Mouse (Mus musculus) lung, embryonic 15.5 days (tissue): ENCODE measurements around the gene Mtmr1. TPM values are rescaled to one million over a fixed set of nuclear protein-coding genes. Genes with fewer than 3 reads are reported as not detected.

Experiments used
- ATAC-seq: fragments of 200-750 bp; cut with Nextera tagmentation; 2 replicates; pipeline ENCODE4 v1.8.0; 2017; ENCODE audit warnings: moderate number of reproducible peaks, borderline replicate concordance; ENCODE audit not compliant: low FRiP score, low TSS enrichment; ENCODE audit errors: extremely low read depth
- H3K27ac ChIP-seq: fragments of 300-500 bp; sonication (generic); 2 replicates; pipeline ENCODE4 v1.5.1; 2015; ENCODE audit warnings: moderate library complexity, mild to moderate bottlenecking, inconsistent platforms
- H3K27me3 ChIP-seq: fragments of 300-500 bp; sonication (generic); 2 replicates; pipeline ENCODE4 v1.6.1; 2015; ENCODE audit warnings: inconsistent platforms
- H3K36me3 ChIP-seq: fragments of 300-500 bp; sonication (generic); 2 replicates; pipeline ENCODE4 v1.6.1; 2015; ENCODE audit warnings: inconsistent platforms
- H3K4me1 ChIP-seq: fragments of 300-500 bp; sonication (generic); 2 replicates; pipeline ENCODE4 v1.6.1; 2015; ENCODE audit warnings: inconsistent platforms
- H3K4me2 ChIP-seq: fragments of 300-500 bp; sonication (generic); 2 replicates; pipeline ENCODE4 v1.6.1; 2015; ENCODE audit warnings: inconsistent platforms, mild to moderate bottlenecking, moderate library complexity
- H3K4me3 ChIP-seq: fragments of 300-500 bp; sonication (generic); 2 replicates; pipeline ENCODE4 v1.5.1; 2015; ENCODE audit warnings: mild to moderate bottlenecking, inconsistent platforms
- H3K9ac ChIP-seq: fragments of 300-500 bp; sonication (generic); 2 replicates; pipeline ENCODE4 v1.6.1; 2015; ENCODE audit warnings: inconsistent platforms
- H3K9me3 ChIP-seq: fragments of 300-500 bp; sonication (generic); 2 replicates; pipeline ENCODE4 v1.6.1; 2016; ENCODE audit warnings: inconsistent platforms
- WGBS: fragments of 180-500 bp; shearing (Covaris S2); methylation state at CpG from one replicate; pipeline ENCODE4 v1.1.7; 2015; 5-methylcytosine and 5-hydroxymethylcytosine counted together
- polyA plus RNA-seq: library from polyadenylated mRNA; unstranded; fragments of >200 nt; fragmentation: Nextera tagmentation; extraction: Ambion mirVana; gene quantifications from 2 replicates; pipeline ENCODE4 v1.2.1, GENCODE M21; 2015

Mtmr1 gene
- polyA plus RNA-seq, 1 experiment from 2014 or later, result 8.4 TPM

GRCm38 (mm10) chrX:71456078-71456737, 91.6 kb downstream of the Mtmr1 start:
- Histone ChIP-seq H3K27me3 (no peaks in the 10 kb centered on the region), H3K4me3 (no peak overlapping the region), H3K4me1 (no peaks in the 10 kb centered on the region), H3K27ac (no peak overlapping the region), H3K36me3 (no peaks in the 10 kb centered on the region), H3K9me3 (no peaks in the 10 kb centered on the region), H3K4me2 (no peak overlapping the region), H3K9ac (no peak overlapping the region)
- no peak for ATAC-seq
- 85% methylated on average over 6 of the region's 6 CpGs for WGBS

DNA sequence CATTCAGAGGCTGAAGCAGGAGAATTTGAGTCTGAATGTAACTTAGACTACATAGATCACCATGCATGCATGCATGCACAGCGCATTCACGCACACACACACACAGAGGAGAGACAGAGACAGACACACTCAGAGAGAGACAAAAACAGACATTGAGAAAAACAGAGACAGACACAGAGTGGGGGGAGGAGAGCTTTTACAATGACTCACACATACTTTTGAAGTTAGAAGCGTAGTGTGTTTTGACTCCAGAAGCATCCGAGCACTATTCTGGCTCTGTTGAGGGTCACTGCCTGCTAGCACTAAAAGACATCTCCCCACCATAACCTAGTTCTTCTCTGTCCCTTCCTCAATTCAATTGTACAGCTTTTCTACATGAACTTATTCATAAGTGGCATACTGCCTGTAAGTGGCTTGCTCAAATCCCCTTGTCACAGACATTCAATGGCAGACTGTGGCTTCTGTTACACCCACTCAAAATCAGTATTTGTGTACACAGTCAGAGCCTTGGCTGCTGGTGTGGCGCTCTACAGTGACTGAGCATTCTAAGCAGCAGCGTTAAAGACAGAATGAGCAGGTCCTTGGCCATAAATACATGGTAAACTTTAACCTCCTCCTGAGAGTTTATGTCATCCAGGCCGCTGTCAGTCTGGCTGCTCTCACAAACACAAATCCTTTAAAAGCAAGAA, 99.7 kb downstream of the Mtmr1 start:
- H3K4me1 ChIP-seq, result no peaks in the 10 kb centered on the region
- H3K27ac ChIP-seq, result no peak overlapping the region
- no peaks in the 10 kb centered on the region for H3K9me3 ChIP-seq
- H3K9ac ChIP-seq, result no peak overlapping the region
- no peak overlapping the region for H3K4me3 ChIP-seq
- no peak for ATAC-seq
- WGBS, result 63% methylated on average over 7 of the region's 7 CpGs
- H3K27me3 ChIP-seq, result no peaks in the 10 kb centered on the region
- no peak overlapping the region for H3K4me2 ChIP-seq
- no peaks in the 10 kb centered on the region for H3K36me3 ChIP-seq

- no peaks in the 10 kb centered on the region for H3K4me1 ChIP-seq
- ATAC-seq, result no peak
- H3K9me3 ChIP-seq, result no peaks in the 10 kb centered on the region
- H3K9ac ChIP-seq, result no peak overlapping the region
- no peaks in the 10 kb centered on the region for H3K27me3 ChIP-seq
- H3K4me3 ChIP-seq, result no peak overlapping the region
- 64% methylated on average over 1 of the region's 1 CpGs for WGBS
- H3K4me2 ChIP-seq, result no peak overlapping the region
- no peaks in the 10 kb centered on the region for H3K36me3 ChIP-seq
- no peak overlapping the region for H3K27ac ChIP-seq
Measured at GRCm38 (mm10) chrX:71465417-71465816, 100.9 kb downstream of the Mtmr1 start.

DNA sequence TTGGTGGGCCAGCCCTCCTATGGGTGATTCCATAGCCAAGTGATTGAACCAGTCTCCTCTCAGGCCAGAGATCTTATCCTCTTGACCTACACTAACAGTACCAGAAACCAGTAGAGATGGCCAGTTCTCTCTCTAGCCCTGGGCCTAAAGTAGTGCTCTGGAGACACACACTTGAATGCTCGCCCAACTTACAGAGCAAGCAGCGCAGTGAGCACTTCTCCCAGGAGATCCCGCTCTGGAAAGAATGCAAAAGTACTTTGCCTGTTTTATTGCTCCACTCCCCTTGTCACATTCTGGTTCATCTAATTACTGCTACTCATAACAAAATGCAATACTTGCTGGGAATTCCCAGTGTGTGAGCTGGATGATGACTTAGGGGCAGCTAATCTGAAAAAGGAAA, 102.9 kb downstream of the Mtmr1 start:
- H3K27me3 ChIP-seq, result no peaks in the 10 kb centered on the region
- WGBS, result 89% methylated on average over 3 of the region's 3 CpGs
- no peak overlapping the region for H3K4me3 ChIP-seq
- no peak for ATAC-seq
- no peak overlapping the region for H3K9ac ChIP-seq
- no peaks in the 10 kb centered on the region for H3K36me3 ChIP-seq
- H3K4me1 ChIP-seq, result no peaks in the 10 kb centered on the region
- no peak overlapping the region for H3K27ac ChIP-seq
- H3K9me3 ChIP-seq, result no peaks in the 10 kb centered on the region
- H3K4me2 ChIP-seq, result no peak overlapping the region

Other genes with a start within 250 kb of the Mtmr1 start
- gene Mtm1, start 154.0 kb upstream of the Mtmr1 start, polyA plus RNA-seq, result 4.7 and 6.4 TPM in 2 replicates
- 31.9 and 34.8 TPM in 2 replicates for gene Cd99l2, start 128.1 kb downstream of the Mtmr1 start, polyA plus RNA-seq
- gene Hmgb3, start 191.2 kb downstream of the Mtmr1 start, polyA plus RNA-seq, result 288 and 291 TPM in 2 replicates